Mouse (Mus musculus): Measurements from ENCODE around the gene 4930451I11Rik. TPM values are rescaled to one million over a fixed set of nuclear protein-coding genes. Genes with fewer than 3 reads are reported as not detected.

4930451I11Rik gene
- polyA plus RNA-seq, 1 experiment from 2014 or later, result not detected

- DNase-seq (ENCODE audit: low spot score), result no peak
Measured at GRCm38 (mm10) chr7:126843276-126843675, 11.8 kb upstream of the 4930451I11Rik start.

- DNase-seq (ENCODE audit: low spot score), result no peak
Measured at GRCm38 (mm10) chr7:126833294-126833693, 1.9 kb upstream of the 4930451I11Rik start.

- DNase-seq (ENCODE audit: low spot score), result peak; percentile 87
Measured at GRCm38 (mm10) chr7:126832036-126832598, 678 bp upstream of the 4930451I11Rik start.

- no peak for DNase-seq (ENCODE audit: low spot score)
Measured at GRCm38 (mm10) chr7:126825952-126826351, 5.5 kb downstream of the 4930451I11Rik start.

GRCm38 (mm10) chr7:126825403-126825802, 6.0 kb downstream of the 4930451I11Rik start:
- DNase-seq (ENCODE audit: low spot score), result peak; percentile 38

GRCm38 (mm10) chr7:126823940-126824339, 7.5 kb downstream of the 4930451I11Rik start:
- no peak for DNase-seq (ENCODE audit: low spot score)

- DNase-seq (ENCODE audit: low spot score), result no peak
Measured at GRCm38 (mm10) chr7:126823202-126823711, 8.2 kb downstream of the 4930451I11Rik start.

GRCm38 (mm10) chr7:126822741-126823140, 8.7 kb downstream of the 4930451I11Rik start:
- DNase-seq (ENCODE audit: low spot score), result no peak

GRCm38 (mm10) chr7:126821835-126822511, 9.5 kb downstream of the 4930451I11Rik start:
- peak; percentile 77 for DNase-seq (ENCODE audit: low spot score)

GRCm38 (mm10) chr7:126818818-126819217, 12.6 kb downstream of the 4930451I11Rik start:
- no peak for DNase-seq (ENCODE audit: low spot score)

- no peak for DNase-seq (ENCODE audit: low spot score)
Measured at GRCm38 (mm10) chr7:126817595-126817994, 13.8 kb downstream of the 4930451I11Rik start.

GRCm38 (mm10) chr7:126816494-126816893, 14.9 kb downstream of the 4930451I11Rik start:
- no peak for DNase-seq (ENCODE audit: low spot score)

GRCm38 (mm10) chr7:126815726-126816222, 15.7 kb downstream of the 4930451I11Rik start:
- no peak for DNase-seq (ENCODE audit: low spot score)

GRCm38 (mm10) chr7:126809723-126810369, 21.6 kb downstream of the 4930451I11Rik start:
- DNase-seq (ENCODE audit: low spot score), result no peak

GRCm38 (mm10) chr7:126808703-126809455, 22.6 kb downstream of the 4930451I11Rik start:
- peak; percentile 49 for DNase-seq (ENCODE audit: low spot score)

- no peak for DNase-seq (ENCODE audit: low spot score)
Measured at GRCm38 (mm10) chr7:126807405-126807804, 24.0 kb downstream of the 4930451I11Rik start.

GRCm38 (mm10) chr7:126806956-126807355, 24.5 kb downstream of the 4930451I11Rik start:
- no peak for DNase-seq (ENCODE audit: low spot score)

GRCm38 (mm10) chr7:126803751-126804150, 27.7 kb downstream of the 4930451I11Rik start:
- no peak for DNase-seq (ENCODE audit: low spot score)

- DNase-seq (ENCODE audit: low spot score), result no peak
Measured at GRCm38 (mm10) chr7:126803181-126803580, 28.3 kb downstream of the 4930451I11Rik start.

- DNase-seq (ENCODE audit: low spot score), result no peak
Measured at GRCm38 (mm10) chr7:126802134-126802889, 29.1 kb downstream of the 4930451I11Rik start.

- DNase-seq (ENCODE audit: low spot score), result no peak
Measured at GRCm38 (mm10) chr7:126801057-126801422, 30.4 kb downstream of the 4930451I11Rik start.
